Mouse (Mus musculus) embryonic facial prominence, embryonic 14.5 days (tissue): ENCODE data around the gene Ccdc28a. TPM values are rescaled to one million over a fixed set of nuclear protein-coding genes. Genes with fewer than 3 reads are reported as not detected.

Experiments used
- ATAC-seq: fragments of 200-750 bp; cut with Nextera tagmentation; 2 replicates; pipeline ENCODE4 v1.8.0; 2017; ENCODE audit warnings: low read depth, moderate number of reproducible peaks, moderate TSS enrichment
- DNase-seq: peaks from one replicate; pipeline ENCODE4 v3.0.0-alpha.2; 2015; ENCODE audit warnings: low spot score
- H3K27ac ChIP-seq: fragments of 300-500 bp; sonication (generic); replicated peaks from 2 replicates; pipeline ENCODE4 v1.5.1; 2014; ENCODE audit warnings: low read depth, mild to moderate bottlenecking, low read length, moderate library complexity
- H3K27me3 ChIP-seq: fragments of 300-500 bp; sonication (generic); replicated peaks from 2 replicates; pipeline ENCODE4 v1.6.1; 2014; ENCODE audit warnings: low read length; ENCODE audit not compliant: control insufficient read depth, insufficient read depth
- H3K36me3 ChIP-seq: fragments of 300-500 bp; sonication (generic); 2 replicates; pipeline ENCODE4 v1.6.1; 2014; ENCODE audit warnings: low read length, mixed read lengths; ENCODE audit not compliant: control insufficient read depth, insufficient read depth
- H3K4me1 ChIP-seq: fragments of 300-500 bp; sonication (generic); 2 replicates; pipeline ENCODE4 v1.6.1; 2014; ENCODE audit warnings: antibody characterized with exemption, low read length; ENCODE audit not compliant: control insufficient read depth, insufficient read depth
- H3K4me2 ChIP-seq: fragments of 300-500 bp; sonication (generic); 2 replicates; pipeline ENCODE4 v1.6.1; 2014; ENCODE audit warnings: low read depth, mild to moderate bottlenecking, low read length, moderate library complexity, mixed read lengths
- H3K4me3 ChIP-seq: fragments of 300-500 bp; sonication (generic); 2 replicates; pipeline ENCODE4 v1.5.1; 2014; ENCODE audit warnings: low read depth, mild to moderate bottlenecking, low read length
- H3K9ac ChIP-seq: fragments of 300-500 bp; sonication (generic); 2 replicates; pipeline ENCODE4 v1.6.1; 2014; ENCODE audit warnings: low read depth, mild to moderate bottlenecking, low read length, moderate library complexity, mixed read lengths
- H3K9me3 ChIP-seq: fragments of 300-500 bp; sonication (generic); 2 replicates; pipeline ENCODE4 v1.6.1; 2016; ENCODE audit warnings: low read length; ENCODE audit not compliant: control insufficient read depth
- WGBS: fragments of 180-500 bp; shearing (Covaris S2); extraction: QIAGEN DNeasy Blood & Tissue Kit; methylation state at CpG from one replicate; pipeline ENCODE4 v1.1.7; 2014; 5-methylcytosine and 5-hydroxymethylcytosine counted together
- polyA plus RNA-seq: library from polyadenylated mRNA; unstranded; fragments of >200 nt; fragmentation: Nextera tagmentation; extraction: Ambion mirVana; gene quantifications from 2 replicates; pipeline ENCODE4 v1.2.1, GENCODE M21; 2014

Gene Ccdc28a
- polyA plus RNA-seq, 1 experiment from 2014 or later, result 11.5 TPM

DNA sequence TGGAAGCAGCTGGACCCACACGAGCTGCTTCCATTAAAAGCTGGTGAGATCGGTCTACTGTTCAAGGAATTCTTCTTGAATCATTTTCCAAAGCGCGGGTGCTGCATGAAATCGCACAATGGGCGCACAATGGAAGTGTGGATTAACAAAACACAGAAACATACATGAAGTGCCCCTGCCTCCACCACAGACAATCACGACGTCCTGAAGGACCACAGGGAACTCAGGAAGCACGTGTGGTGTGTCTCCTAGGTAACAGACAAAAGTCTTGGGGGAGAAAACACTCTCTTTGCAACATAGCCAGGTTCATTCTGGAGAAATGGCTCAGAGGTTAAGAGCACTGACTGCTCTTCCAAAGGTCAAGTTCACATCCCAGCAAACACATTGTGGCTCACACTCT lies 34.1 kb downstream of the Ccdc28a start:
- no peaks in the 10 kb centered on the region for H3K27me3 ChIP-seq
- no peaks in the 10 kb centered on the region for H3K36me3 ChIP-seq
- 72% methylated on average over 9 of the region's 9 CpGs for WGBS
- no peak overlapping the region for H3K27ac ChIP-seq
- H3K4me1 ChIP-seq, result no peaks in the 10 kb centered on the region
- ATAC-seq (no peak), DNase-seq (no peak)
- no peaks in the 10 kb centered on the region for H3K9me3 ChIP-seq
- H3K4me2 ChIP-seq, result no peak overlapping the region
- H3K4me3 ChIP-seq, result no peak overlapping the region
- no peak overlapping the region for H3K9ac ChIP-seq

GRCm38 (mm10) chr10:18199919-18200318 lies 34.9 kb downstream of the Ccdc28a start:
- DNase-seq (no peak), ATAC-seq (no peak)

GRCm38 (mm10) chr10:18198286-18199015 lies 36.3 kb downstream of the Ccdc28a start:
- 81% methylated on average over 5 of the region's 5 CpGs for WGBS
- DNase-seq, result no peak
- no peaks in the 10 kb centered on the region for H3K27me3 ChIP-seq

More at GRCm38 (mm10) chr10:18199919-18200318, 34.9 kb downstream of the Ccdc28a start:
- H3K4me3 ChIP-seq, result no peak overlapping the region
- no peak overlapping the region for H3K27ac ChIP-seq
- no peaks in the 10 kb centered on the region for H3K9me3 ChIP-seq
- H3K9ac ChIP-seq, result no peak overlapping the region
- no peak overlapping the region for H3K4me2 ChIP-seq
- H3K36me3 ChIP-seq, result no peaks in the 10 kb centered on the region
- 80% methylated on average over 4 of the region's 4 CpGs for WGBS
- H3K4me1 ChIP-seq, result no peaks in the 10 kb centered on the region
- no peaks in the 10 kb centered on the region for H3K27me3 ChIP-seq

DNA sequence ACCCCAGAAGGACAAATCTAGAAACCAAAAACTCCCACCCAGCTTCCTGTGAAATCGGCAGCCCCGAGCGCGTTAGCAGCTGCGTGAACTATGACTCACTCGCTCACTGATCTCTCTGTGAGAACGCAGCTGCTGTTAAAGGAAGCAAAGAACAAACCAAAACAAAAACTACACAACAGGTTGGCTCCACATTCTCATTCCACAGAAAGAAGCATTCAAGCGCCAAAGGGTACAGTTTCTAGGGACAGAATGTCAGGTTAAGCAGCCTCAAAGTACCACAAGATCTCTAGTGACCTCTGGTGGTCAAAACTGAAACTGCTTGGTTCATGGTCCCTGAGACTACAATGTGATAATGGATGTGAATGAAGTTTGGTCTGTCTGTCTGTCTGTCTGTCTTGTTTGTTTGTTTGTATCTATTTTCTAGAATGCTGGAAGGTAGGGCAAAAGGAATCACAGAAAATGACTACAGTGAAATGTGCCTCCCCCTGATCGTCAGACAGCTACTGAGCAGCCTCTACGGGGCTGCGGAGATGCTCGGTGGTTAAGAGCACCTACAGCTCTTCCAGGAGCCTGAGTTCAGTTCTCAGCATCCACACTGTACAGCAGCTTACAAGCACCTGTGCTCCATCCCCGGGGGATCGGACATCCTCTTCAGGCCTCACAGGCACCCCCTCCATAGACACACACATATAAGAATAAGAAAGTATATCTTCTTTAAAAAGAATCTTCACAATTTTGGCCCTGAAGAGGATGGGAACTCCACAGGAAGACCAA lies 37.4 kb downstream of the Ccdc28a start:
- Histone ChIP-seq H3K4me3 (peak overlapping the region; percentile 21), H3K27ac (no peak overlapping the region), H3K27me3 (no peaks in the 10 kb centered on the region), H3K4me2 (peak overlapping the region; percentile 49), H3K9ac (peak overlapping the region; percentile 9; the same call in 1 of the 2 replicates), H3K4me1 (no peaks in the 10 kb centered on the region), H3K9me3 (no peaks in the 10 kb centered on the region), H3K36me3 (no peaks in the 10 kb centered on the region)
- WGBS, result 46% methylated on average over 14 of the region's 14 CpGs
- ATAC-seq (peak; percentile 31), DNase-seq (peak; percentile 89)

More at GRCm38 (mm10) chr10:18198286-18199015, 36.3 kb downstream of the Ccdc28a start:
- H3K4me2 ChIP-seq, result no peak overlapping the region
- no peaks in the 10 kb centered on the region for H3K9me3 ChIP-seq
- H3K4me1 ChIP-seq, result no peaks in the 10 kb centered on the region
- H3K36me3 ChIP-seq, result no peaks in the 10 kb centered on the region
- ATAC-seq, result no peak
- no peak overlapping the region for H3K9ac ChIP-seq
- no peak overlapping the region for H3K27ac ChIP-seq
- no peak overlapping the region for H3K4me3 ChIP-seq

DNA sequence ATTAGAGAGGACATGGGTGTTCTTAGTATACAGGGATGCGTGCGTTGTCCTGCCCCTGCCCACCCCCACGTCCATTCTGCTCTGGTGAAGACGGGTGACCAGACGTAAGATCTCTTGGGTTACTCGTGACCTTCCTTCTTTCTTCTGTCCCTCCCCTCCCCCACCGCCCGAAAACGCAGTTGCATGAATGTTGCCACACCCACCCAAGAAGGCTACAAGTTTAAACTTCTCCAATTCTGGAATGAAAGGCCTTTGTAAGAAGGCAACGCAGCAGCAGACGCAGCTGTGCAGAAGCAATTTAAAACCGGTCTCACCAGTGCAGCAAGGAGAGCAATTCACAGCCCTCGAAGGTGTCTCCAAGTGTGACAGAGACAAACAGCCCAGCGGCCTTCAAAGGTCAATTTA lies 40.1 kb downstream of the Ccdc28a start:
- 57% methylated on average over 14 of the region's 14 CpGs for WGBS
- Histone ChIP-seq H3K27me3 (no peaks in the 10 kb centered on the region), H3K4me2 (no peak overlapping the region), H3K27ac (peak overlapping the region; percentile 69), H3K4me3 (no peak overlapping the region), H3K9ac (no peak overlapping the region), H3K9me3 (no peaks in the 10 kb centered on the region), H3K36me3 (no peaks in the 10 kb centered on the region), H3K4me1 (0 out of 2 replicates have a peak, but pooled peaks cover 3% of the 10 kb centered on the region)
- DNase-seq (peak; percentile 90), ATAC-seq (peak; percentile 86)

- Histone ChIP-seq H3K27ac (peak overlapping the region; percentile 69; the same call in 1 of the 2 replicates), H3K4me2 (no peak overlapping the region)
- WGBS, result 60% methylated on average over 11 of the region's 11 CpGs
Observed at GRCm38 (mm10) chr10:18194156-18194555, 40.6 kb downstream of the Ccdc28a start.

GRCm38 (mm10) chr10:18193221-18193620 lies 41.6 kb downstream of the Ccdc28a start:
- no peak for DNase-seq
- no peak overlapping the region for H3K4me2 ChIP-seq
- ATAC-seq, result no peak
- H3K27me3 ChIP-seq, result no peaks in the 10 kb centered on the region
- no peak overlapping the region for H3K27ac ChIP-seq
- no peak overlapping the region for H3K9ac ChIP-seq
- H3K36me3 ChIP-seq, result no peaks in the 10 kb centered on the region
- H3K4me3 ChIP-seq, result no peak overlapping the region
- H3K9me3 ChIP-seq, result no peaks in the 10 kb centered on the region
- 68% methylated on average over 11 of the region's 11 CpGs for WGBS
- H3K4me1 ChIP-seq, result 0 out of 2 replicates have a peak, but pooled peaks cover 3% of the 10 kb centered on the region

More at GRCm38 (mm10) chr10:18194156-18194555, 40.6 kb downstream of the Ccdc28a start:
- no peaks in the 10 kb centered on the region for H3K9me3 ChIP-seq
- ATAC-seq, result no peak
- H3K9ac ChIP-seq, result no peak overlapping the region
- H3K4me1 ChIP-seq, result 0 out of 2 replicates have a peak, but pooled peaks cover 3% of the 10 kb centered on the region
- H3K4me3 ChIP-seq, result no peak overlapping the region
- no peaks in the 10 kb centered on the region for H3K36me3 ChIP-seq
- DNase-seq, result no peak
- no peaks in the 10 kb centered on the region for H3K27me3 ChIP-seq

DNA sequence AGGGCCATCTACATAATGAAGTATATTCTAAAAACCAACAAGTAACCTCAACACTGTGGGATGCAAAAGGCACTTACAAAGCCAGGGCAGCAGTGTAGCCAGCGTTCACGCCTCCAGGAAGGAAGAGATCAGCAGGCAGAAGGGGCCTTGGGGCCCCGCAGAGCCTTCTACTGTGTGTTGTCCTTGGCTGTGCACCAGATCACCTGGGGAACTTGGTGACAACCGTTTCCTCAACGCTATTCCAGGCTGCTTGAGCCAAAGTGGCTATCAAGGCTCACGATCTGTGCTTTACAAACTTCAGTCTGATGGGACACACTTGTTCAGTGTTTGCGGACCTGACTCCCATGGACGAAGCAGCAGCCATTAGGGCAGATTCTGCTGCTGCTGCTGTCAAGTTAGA lies 43.1 kb downstream of the Ccdc28a start:
- H3K4me3 ChIP-seq, result no peak overlapping the region
- H3K27me3 ChIP-seq, result no peaks in the 10 kb centered on the region
- no peak overlapping the region for H3K27ac ChIP-seq
- DNase-seq (peak; percentile 62), ATAC-seq (no peak)
- H3K9ac ChIP-seq, result no peak overlapping the region
- 55% methylated on average over 8 of the region's 8 CpGs for WGBS
- H3K9me3 ChIP-seq, result no peaks in the 10 kb centered on the region
- no peaks in the 10 kb centered on the region for H3K36me3 ChIP-seq
- H3K4me2 ChIP-seq, result no peak overlapping the region
- 0 out of 2 replicates have a peak, but pooled peaks cover 3% of the 10 kb centered on the region for H3K4me1 ChIP-seq
